Mouse (Mus musculus) heart, postnatal 36 days (tissue): ENCODE data around the gene Usf2. TPM values are rescaled to one million over a fixed set of nuclear protein-coding genes. Genes with fewer than 3 reads are reported as not detected.
A peak's percentile ranks its signal among the peaks of the same experiment; 100 is the strongest.

ENCODE experiments used
- DNase-seq, 2 experiments: peaks; one replicate each; pipeline ENCODE4 v3.0.0; 2021 to 2022
- intact Hi-C: fragments of 180-260 bp; cut with DNase I; formaldehyde crosslinking; loops from one replicate; pipeline ENCODE4 v1.15.1; 2025
- total RNA-seq, 2 experiments: library from RNA; stranded (reverse); gene quantifications; 2 replicates each; pipeline ENCODE4 v1.2.3; 2021

Gene Usf2
- 100 to 1,000 TPM; 107 to 112 TPM for total RNA-seq

GRCm38 (mm10) chr7:30956756-30957366 is at the start of gene Usf2:
Gene Usf2, minus strand, starts transcription at chr7:30956803.
- intact Hi-C loops, result loop anchor here (2.0 to 10.0 kb wide), 5 partner anchors 16 to 362 kb away; partner anchors contain the start of genes Fam187b, Fxyd7, Lsr and Tmem147
- peak; percentile 78 to 83 for DNase-seq

GRCm38 (mm10) chr7:31002650-31003049 is 46.0 kb upstream of the Usf2 start:
- intact Hi-C loops, result no loop called here
- DNase-seq, result peak; percentile 18 to 31

- peak; percentile 60 to 71 for DNase-seq
- intact Hi-C loops, result no loop called here
Observed at GRCm38 (mm10) chr7:31000505-31001020, 44.0 kb upstream of the Usf2 start.

- intact Hi-C loops, result no loop called here
- no peak for DNase-seq
Observed at GRCm38 (mm10) chr7:30996491-30996890, 39.9 kb upstream of the Usf2 start.

- intact Hi-C loops, result no loop called here
Observed at GRCm38 (mm10) chr7:30993986-30994385, 37.4 kb upstream of the Usf2 start.

GRCm38 (mm10) chr7:30992148-30992547 is 35.5 kb upstream of the Usf2 start:
- no peak for DNase-seq
- intact Hi-C loops, result no loop called here

More at GRCm38 (mm10) chr7:30993986-30994385, 37.4 kb upstream of the Usf2 start:
- no peak for DNase-seq

- no peak for DNase-seq
- intact Hi-C loops, result no loop called here
Observed at GRCm38 (mm10) chr7:30988519-30989162, 32.0 kb upstream of the Usf2 start.

- DNase-seq, result no peak
- intact Hi-C loops, result no loop called here
Observed at GRCm38 (mm10) chr7:30985357-30985756, 28.8 kb upstream of the Usf2 start.

- intact Hi-C loops, result no loop called here
- no peak for DNase-seq
Observed at GRCm38 (mm10) chr7:30981703-30982102, 25.1 kb upstream of the Usf2 start.

- peak; percentile 90 to 93 for DNase-seq
- intact Hi-C loops, result loop anchor here (1.0 to 5.0 kb wide), 6 partner anchors 17 to 386 kb away; partner anchors contain the start of genes Fxyd7, Kmt2b, Tmem147 and Usf2
Observed at GRCm38 (mm10) chr7:30973501-30974289, 17.1 kb upstream of the Usf2 start, which contains the start of gene Fam187b. Gene Fam187b, plus strand, starts transcription at chr7:30973790.

GRCm38 (mm10) chr7:30973251-30973500 is 16.6 kb upstream of the Usf2 start, which contains the start of gene Lsr:
Gene Lsr, minus strand, starts transcription at chr7:30973464.
- no peak for DNase-seq
- intact Hi-C loops, result loop anchor here (2.0 to 5.0 kb wide), 4 partner anchors 16 to 386 kb away; partner anchors contain the start of genes Kmt2b, Tmem147 and Usf2

- DNase-seq, result no peak
Observed at GRCm38 (mm10) chr7:30972426-30973250, 16.0 kb upstream of the Usf2 start.

GRCm38 (mm10) chr7:30971901-30972300 is 15.3 kb upstream of the Usf2 start:
- DNase-seq, result no peak
- intact Hi-C loops, result loop anchor here (2.0 to 5.0 kb wide), 4 partner anchors 15 to 385 kb away; partner anchors contain the start of genes Kmt2b, Tmem147 and Usf2

More at GRCm38 (mm10) chr7:30972426-30973250, 16.0 kb upstream of the Usf2 start:
- intact Hi-C loops, result loop anchor here (2.0 to 5.0 kb wide), 4 partner anchors 16 to 385 kb away; partner anchors contain the start of genes Kmt2b, Tmem147 and Usf2

GRCm38 (mm10) chr7:30969174-30969573 is 12.6 kb upstream of the Usf2 start:
- intact Hi-C loops, result no loop called here
- no peak for DNase-seq

GRCm38 (mm10) chr7:30968611-30969010 is 12.0 kb upstream of the Usf2 start:
- intact Hi-C loops, result no loop called here
- no peak for DNase-seq

GRCm38 (mm10) chr7:30966657-30967056 is 10.1 kb upstream of the Usf2 start:
- no peak for DNase-seq
- intact Hi-C loops, result no loop called here

- intact Hi-C loops, result no loop called here
- DNase-seq, result no peak
Observed at GRCm38 (mm10) chr7:30965677-30966076, 9.1 kb upstream of the Usf2 start.

- no peak for DNase-seq
- intact Hi-C loops, result no loop called here
Observed at GRCm38 (mm10) chr7:30964366-30964765, 7.8 kb upstream of the Usf2 start.

- intact Hi-C loops, result no loop called here
- no peak for DNase-seq
Observed at GRCm38 (mm10) chr7:30962862-30963261, 6.3 kb upstream of the Usf2 start.
